Mouse (Mus musculus) brain, embryonic 18.5 days (tissue): ENCODE results near the gene Iqsec1.

Experiments
- DNase-seq: peaks from one replicate; pipeline ENCODE4 v3.0.0-alpha.2; 2012; ENCODE audit warnings: low read depth, low spot score

The Iqsec1 gene

DNA sequence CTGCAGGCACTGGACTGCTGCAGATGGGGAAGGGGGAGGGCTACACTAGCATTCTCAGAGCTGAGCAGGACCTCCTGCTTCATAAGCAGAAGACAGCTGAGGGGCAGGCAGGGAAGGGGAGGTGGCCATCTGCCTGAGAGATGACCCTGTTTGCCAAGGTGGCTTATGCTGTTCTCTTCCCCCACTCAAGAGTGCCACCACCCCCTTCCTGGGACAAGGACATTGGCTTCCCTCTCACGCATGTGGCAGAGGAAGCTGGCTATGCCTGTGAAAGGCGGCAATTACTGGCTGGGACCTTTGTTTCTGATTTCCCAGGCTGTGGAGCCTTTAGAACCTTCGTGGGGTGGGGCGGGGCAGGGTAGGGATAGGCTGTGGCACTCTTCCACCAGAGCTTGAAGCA is 204.5 kb downstream of the Iqsec1 start:
- no peak for DNase-seq

DNA sequence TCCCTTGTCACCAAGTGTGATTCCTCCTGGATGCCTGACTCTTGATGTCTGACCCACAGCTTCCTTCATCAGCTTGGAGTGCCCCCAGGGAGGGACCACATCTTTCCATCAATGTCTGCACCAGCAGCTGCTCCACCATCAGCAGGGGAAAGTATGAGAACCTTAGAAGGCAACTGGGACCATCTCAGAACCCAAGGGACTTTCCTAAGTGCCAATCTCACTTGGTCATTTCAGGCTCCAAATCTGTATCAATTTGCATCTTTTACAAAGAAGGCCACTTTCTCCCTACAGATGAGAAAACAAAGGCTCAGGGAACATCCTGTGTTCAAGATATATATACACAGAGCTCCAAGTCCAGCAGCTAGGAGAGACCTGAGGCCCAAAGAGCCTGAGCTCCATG is 205.3 kb downstream of the Iqsec1 start:
- no peak for DNase-seq

DNA sequence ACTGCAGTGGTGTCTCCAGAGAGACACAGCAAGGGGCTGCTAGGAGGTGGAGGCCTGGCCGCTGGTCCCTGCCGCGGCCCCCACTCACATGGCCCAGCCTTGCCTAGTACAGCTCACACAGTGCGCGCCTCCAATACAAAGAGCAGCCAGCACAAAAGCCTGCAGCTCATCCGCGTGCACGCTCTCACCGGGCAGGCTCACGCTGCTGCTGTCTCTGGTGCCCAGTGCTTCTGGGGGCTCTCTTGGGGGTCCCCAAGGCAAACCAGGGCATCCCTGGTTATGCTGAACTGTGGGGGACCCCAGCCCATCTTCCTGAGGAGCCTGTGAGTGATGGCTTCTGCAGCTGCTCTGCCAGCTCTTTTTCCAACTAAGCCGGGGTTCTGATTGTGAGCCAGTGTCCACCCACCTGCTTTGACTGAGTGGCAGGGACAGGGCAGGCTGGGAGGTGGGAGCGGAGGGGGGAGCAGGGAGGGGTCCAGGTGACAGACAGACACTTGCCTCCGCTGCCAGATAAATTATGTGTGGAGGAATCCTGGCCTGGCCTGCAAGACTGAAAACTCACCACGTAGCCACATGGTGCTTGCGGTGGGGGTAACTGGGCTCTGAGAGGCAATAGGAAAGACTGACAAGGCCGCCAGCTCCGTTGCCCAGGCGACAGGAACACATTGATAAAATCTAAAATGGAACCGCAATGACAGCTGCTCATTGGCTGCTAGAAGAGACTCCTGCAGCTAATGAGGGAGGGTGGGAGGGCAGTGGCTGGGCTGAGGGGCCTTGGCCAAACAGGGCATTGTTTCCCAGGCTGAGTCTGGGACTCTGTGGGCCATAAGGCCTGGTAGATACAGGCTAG is 206.3 kb downstream of the Iqsec1 start:
- peak; percentile 71 for DNase-seq

DNA sequence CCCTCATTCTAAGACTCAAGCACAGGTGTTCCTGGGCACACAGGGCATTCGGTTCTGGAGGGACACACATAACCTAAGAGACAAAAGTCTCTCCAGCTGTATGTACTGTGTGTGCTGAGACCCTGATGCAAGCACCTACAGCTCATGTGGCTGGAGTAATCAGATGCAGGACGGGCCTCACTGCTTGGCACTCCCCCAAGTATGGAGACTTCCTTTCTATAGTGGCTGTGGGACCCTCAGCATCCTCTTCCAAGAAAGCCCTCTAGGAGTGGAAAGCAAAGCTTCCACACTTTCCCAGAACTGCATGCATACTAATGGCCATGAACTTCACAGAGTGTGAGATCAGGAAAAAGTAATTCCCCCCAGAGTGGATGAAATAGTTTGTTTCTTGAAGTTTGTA is 208.0 kb downstream of the Iqsec1 start:
- no peak for DNase-seq

DNA sequence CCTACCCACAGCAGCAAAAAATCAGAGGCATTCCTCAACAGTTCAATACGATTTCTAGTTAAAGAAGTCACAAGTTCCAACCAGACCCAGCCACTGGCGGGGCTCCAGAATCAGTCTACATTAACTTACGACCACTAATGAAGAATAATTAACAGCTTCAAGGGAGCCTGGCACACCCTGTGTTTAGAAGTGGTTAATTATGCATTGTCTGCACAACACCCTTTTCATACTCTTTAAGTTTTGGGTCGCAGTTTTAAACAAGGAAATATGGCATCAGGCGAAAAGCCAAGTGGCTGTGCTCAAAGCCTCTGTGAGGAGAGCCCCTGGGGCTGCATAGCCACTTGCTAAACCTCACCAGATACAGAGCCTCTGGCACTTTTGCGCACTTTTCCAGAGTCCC is 209.6 kb downstream of the Iqsec1 start:
- no peak for DNase-seq

DNA sequence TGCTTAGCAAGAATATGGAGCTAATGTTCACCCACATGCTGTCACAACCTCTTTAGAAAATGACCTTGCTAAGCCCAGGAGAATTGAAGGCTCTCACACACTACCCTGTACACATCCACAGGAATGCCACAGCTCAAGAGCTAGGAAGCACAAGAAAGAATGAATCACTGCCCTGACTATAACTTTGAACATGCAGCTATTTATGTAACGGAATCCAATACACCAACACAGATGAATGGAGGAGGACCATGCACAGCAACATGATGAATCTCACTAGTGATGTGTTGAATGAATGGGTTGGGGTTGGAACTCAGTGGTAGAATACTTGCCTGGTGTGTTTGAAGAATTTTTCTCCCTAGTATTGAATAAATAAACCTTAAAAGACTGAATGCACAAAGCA is 211.2 kb downstream of the Iqsec1 start:
- DNase-seq = no peak

DNA sequence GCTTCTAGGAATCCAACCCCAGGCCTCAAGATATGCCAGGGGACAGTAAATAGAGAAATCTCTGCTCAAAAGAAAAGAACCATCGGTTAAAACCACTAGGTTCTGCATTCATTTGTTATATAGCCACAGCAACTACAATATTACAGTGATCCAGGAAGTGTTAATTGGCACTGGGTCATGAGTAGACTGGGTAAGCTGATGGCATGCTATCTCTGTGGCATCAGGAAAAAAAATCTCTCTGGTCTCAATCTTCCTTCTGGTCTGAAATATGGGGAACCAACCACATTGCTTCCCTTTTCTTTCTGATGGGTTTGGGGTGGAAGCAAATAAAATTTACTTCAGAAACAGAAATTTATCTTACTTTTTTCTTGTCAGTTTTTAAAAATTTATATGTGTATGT is 212.9 kb downstream of the Iqsec1 start:
- DNase-seq = no peak

DNA sequence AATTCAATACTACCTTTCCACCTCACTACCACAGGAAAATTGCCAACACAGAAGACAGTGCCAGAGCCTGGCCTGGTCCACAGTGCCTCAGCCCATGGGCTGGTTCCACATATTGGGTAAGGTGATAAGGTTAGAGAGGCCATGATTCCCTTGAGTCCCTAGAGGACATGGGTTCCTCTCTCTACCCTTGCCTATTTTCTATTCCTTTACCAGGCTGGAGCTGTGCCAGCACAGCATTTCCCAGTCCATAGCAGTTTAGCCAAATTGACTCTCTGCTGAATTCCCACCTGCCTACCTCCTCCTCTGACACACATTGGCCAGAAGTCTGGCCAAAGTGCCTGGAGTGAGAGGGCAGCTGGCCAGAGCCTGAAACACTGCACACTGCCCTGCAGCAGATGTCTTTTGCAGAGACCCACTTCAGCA is 214.7 kb downstream of the Iqsec1 start:
- no peak for DNase-seq

DNA sequence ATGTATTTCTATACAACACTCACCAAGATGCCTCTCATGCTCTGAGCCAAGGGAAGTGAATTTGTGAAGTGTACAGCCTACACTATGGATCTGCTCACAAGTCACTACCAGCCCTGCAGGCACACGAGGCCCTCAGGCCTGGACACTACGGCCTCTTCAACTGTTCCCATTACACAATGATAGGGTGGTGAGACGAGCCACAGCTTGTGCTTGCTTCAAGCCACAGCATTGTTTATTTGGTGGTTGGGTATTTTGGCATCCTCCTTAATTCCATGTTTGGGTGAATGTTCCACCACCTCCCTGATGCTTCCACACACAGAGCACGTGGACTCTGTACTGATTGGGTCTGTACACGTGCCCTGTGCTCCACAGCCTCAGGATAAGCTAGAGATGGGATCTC is 216.4 kb downstream of the Iqsec1 start:
- DNase-seq = no peak

DNA sequence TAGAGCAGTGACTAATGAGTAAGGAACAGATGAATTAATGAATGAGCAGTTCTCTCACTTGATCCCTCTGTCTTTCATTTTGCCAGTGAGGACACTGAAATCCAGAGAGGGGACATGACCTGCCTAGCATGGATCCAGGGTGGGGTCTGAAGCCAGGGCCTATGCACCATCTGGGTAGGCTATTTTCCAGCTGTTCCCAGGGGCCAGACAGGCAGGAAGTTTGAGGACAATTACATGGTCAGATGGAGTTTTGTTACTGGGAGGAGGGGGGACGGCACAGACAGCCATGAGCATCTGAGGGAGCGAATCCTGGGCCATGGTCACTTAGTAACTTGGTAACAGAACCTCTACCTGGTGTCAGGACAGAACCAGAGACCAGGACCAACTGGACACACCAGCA is 220.0 kb downstream of the Iqsec1 start:
- no peak for DNase-seq

DNA sequence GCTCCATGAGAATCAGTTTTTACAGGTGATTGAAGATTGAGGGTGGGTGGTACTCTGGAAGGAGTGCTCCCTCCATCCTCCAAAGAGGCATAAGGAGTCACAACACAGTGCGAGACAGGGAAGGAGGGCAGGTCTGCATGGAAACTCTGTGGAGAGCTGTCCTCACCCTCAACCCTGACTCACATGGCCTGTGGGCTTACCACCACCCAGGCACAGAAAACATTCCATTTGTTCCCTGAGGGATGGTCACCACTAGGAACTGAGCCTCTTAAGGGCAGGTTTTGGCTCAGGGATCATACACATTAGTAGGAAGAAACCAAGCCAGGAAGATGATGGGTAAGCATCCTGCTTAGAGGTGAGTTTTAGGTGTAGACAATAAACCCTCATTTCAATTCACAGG is 220.6 kb downstream of the Iqsec1 start:
- no peak for DNase-seq

DNA sequence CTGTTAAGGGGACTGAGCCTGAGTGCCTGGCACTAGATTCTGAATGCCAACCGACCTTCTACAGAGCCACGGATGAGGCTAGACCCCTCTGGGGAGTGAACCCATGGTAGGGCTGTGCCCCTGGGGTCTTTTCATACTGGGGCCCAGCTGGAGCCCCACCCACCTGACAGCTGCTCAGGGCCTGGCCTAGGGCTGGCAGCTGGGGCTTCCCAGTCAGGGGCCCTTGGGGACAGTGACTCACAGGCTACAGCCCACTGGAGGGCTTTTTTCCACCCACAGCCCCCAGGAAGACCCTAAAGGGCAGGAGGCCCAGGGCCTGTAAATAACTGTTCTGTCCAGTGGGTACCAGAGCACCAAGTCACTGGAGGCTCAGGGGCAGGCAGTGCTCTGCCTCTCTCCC is 223.7 kb downstream of the Iqsec1 start:
- no peak for DNase-seq

DNA sequence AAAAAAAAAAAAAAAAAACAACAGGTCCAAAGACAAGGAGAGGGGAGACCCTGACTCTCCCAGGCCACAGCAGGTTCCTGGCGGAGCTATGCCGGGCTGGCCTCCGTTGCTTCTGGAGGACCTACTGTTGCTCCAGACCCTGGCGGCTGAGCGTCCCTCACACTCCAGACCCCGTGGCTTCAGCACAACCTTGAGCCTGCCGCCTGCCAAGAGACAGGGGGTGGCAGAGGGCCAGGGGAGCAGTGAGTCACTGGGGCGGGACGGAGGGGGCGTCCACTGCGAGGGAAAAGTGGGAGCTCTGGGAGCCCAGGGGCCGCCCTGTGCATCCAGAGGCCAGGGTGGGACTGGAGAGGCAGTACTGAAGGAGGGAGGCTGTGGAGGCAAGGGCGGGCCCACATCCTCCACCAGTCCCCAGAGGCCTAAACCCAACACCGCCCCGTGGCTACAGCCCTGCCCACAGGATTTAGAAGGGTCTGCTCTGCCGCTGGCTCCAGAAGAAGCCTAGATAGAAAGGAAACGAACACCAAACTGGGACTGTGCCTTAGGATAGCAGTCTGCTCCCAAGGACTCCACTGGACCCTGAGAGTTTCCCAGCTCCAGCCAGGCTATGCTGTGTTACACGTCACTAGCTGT is 224.4 kb downstream of the Iqsec1 start:
- DNase-seq = no peak

DNA sequence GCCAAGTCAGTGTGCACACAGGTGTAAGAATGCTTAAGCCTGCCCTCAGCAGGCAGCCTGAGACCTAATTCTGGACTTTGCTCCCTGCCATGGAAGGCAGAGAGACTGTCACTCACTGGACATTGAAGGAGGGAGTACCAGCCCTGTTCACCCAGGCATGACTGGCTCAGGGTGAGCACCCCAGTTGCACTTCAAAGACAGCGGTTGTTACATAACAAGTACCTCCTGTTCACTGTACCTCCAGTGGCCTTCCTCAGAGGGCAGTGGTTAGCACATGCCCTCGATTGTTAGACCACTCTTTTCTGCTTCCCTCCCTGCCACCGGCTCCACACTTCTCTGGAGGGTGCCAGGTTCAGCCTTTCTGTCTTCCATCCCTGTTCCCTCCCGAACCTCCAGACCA is 225.2 kb downstream of the Iqsec1 start:
- DNase-seq = no peak

DNA sequence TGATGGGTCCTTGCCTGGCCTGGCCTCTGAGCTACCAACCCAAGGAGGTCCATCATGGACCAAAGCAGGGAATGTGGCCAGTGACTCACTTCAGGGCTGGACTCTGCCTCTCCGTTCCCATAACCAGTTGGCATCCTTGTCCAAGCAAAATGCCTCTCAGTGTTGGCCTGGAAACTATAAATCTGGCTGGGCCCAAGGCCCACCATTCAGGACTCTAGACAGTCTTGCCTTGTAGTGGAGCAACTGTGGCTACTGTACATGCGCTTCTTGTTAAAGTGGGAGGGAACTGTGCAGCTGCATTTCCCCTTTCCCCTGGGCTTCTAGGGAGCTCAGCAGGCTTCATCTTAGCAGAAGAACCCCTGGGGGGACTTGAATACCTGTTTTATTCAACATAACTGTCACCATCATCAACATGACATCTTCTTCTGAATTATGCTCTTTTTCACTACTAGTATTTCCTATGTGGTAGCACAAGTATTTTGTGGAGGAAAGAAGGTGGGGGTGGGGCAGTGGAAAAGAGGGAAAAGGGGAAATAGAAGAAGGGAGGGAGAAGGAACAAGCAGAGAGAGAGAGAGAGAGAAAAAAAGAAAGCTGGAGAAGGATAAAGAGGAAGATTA is 226.3 kb downstream of the Iqsec1 start:
- no peak for DNase-seq

DNA sequence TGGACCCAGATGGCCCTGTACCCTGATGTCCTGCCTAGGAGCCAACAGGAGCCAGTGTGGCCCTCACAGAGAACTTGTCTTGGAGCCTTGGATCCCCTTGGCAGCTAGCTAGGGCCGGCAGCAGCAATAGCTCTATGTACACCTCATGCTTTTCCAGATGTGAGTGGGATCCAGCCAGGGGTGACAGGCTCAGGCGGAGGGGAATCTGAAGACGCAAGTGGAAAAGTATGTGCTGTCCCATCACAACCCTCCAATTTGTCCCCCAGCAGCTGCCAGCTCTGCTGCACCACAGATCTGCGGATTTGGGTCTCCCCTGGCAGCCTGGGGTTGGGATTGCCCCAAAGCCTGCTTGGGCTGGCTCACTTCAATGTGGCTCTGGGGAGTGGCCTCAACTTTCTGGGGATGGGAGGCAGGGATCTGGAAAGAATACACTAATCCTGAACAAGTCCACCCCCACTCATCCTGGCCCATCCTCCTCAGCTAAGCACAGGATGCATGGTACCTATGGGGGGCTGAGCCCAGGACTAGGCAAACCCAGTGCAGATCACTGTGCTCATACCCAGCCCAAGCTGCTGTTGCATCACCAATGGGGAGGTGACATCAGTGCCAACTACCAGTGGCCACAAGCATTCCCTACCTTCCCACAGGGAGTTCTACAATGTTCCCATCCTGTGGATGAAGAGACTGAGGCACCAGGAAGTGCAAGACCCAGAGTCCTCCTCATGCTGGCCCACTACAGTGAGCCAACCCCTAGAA is 227.0 kb downstream of the Iqsec1 start:
- DNase-seq = no peak

DNA sequence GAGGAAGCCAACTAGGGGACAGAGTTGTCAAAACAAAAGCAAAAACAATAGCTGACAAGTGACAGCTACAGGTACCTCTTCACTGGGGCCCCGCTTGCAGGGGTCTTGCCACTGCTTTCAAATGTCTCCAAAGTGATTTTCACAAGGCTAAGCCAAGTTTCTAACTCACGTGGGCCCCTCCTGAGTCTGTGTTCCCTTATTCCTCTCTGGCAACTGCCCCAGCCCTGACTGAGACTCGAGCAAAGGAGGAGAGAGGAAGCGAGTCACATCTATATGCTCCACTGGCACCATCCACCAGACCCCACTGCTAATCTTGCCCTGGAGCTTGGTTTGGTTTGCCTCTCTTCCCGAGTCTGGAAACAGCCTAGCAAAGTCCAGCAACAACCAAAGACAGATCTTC is 227.6 kb downstream of the Iqsec1 start:
- DNase-seq = no peak

DNA sequence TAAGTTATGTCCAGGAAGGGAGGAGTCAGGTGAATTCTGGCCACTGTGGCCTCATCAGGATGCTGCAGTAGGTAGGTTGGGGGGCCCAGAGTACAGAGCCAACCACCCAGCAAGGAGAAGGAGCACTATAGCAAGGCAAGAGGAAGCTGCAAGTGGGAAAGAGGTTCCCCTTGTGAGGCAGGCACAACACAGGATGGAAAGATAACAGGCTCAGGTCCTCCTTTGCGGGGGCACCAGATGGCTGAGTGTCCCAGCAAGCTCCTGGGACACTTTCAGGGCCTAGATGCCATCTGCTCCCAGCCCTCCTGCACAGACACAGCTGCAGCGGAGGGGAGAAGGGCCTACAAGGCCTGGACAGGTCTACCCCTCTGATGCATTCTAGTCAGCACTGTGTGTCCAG is 228.7 kb downstream of the Iqsec1 start:
- no peak for DNase-seq

DNA sequence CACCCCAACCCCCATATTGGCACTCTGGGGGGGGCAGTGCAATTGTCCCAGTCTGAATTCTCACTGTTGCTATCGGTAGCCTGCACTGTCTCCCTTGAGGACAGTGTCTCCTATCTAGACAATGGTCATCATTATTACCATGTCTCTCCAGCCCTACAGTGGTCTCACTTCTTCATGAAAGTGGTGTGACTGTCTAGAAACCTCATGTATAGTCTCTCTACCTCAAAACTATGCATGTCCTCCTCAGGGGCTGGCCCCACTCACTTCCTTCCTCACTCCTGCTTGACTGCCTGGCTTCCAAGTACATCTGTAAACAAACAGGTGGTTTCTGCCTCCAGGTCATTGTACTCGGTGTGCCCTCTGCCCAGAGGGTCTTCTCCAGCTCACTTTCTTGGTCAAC is 230.3 kb downstream of the Iqsec1 start:
- DNase-seq = no peak

DNA sequence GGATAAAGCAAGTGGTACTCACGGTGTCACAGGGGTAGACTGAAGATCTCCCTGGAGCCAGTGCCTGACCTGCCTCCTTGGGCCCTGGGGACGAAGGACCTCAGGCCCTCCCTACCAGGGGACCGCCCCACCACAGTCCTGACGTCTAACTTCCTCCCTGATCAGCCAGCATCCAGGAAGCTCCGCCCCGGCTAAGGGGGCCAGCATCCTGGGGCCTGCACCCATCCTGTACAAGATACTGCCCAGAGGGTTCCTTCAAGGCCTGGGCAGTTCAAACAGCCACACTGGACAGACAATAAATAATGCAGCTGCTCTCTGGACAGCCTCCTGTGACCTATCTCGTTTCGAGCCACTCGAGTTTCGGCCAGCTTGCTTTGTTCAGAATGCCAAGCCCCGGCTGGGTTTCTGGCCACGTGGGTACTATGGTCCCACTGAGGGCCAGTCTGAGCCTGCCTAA is 231.0 kb downstream of the Iqsec1 start:
- no peak for DNase-seq

DNA sequence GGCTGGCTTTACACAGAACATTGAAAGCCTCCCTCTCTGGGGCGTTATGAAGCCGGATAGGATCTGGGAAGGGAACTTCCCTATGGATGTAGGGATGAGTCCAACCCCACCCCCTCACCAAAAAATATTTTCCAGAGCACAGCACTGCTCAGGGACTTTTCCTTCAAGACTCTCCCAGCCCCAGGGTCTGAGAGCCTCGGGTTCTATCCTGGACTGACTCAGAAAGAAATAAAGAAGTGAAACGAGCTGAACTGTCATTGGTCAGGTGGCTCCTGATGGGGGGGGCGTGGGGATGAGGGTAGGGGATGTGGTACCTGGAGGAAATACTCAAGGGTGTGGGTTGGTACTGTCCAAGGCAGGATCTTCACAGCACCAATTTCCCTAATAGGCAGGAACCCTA is 231.9 kb downstream of the Iqsec1 start:
- no peak for DNase-seq

DNA sequence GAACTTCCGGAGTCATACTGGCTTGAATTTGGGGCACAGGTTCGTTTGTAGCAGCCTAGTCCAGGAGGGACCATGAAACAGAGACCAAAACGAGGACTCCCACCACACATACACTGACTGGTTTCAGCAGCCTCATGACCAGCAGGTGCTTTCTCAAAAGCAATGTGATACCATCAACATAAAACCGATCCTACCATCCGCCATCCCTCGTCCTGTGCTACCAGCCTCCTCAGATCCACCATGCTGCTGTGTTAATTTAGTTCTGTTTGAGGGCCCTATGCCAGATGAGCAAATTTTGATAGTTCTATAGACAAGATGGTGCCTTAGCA is 232.9 kb downstream of the Iqsec1 start:
- DNase-seq = no peak
